Comparison of ENCODE assay signal across 27 mouse cellular contexts in the genomic region with DNA sequence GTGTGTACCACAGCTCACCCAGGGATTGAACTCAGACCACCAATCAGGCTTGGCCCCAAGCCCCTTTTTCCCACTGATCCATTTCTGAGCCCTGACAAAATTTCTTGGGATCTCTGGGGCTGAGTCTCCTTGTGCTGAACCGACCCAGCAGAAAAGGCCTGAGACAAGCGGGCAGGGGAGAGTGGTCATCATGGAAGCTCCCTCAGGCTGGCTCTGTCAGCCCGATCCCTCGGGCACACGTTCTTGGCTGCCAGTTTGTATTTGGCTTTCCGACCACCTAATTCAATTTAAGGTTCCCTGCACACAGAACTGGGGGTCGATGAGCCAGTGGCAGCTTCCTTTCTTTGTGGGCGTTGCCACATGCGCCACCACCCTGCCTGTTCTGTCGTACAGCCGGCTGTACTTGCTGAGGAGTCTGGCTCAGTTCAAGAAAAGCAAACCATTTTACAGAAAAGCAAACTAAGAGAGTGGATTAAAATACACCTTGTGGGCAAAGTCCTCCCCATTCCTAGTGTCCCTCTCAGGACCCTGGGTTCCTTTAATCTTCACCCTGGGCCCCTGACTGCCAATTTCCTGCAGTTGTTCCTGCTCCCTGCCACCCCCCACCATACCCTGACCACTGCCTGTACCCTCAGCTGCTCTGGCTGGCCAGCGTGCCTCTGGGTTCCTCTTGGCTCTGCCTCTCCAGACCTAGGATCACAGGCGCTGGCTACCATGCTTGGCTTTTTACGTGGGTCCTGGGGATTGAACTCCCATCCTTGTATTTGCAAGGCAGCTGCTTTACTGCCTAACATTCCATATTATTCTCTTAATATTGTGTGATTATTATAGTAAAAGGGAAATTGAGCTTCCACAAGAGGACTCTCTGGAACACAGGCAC. TPM values are rescaled to one million over a fixed set of nuclear protein-coding genes. Genes with fewer than 3 reads are reported as not detected.
A peak's percentile ranks its signal among the peaks of the same experiment; 100 is the strongest.
DNase-seq lines count a peak whose midpoint lies in the region; ATAC-seq and TF ChIP-seq lines count a peak whose summit lies in the region.
"Had no signal": no experiment of that assay in that cellular context is flagged by ENCODE, and none has a peak within 500 bp of the region (broad histone marks: within the 10 kb centered on the region; RNA-seq: fewer than 3 reads in every experiment).

No protein-coding gene starts in this region.

- TF ChIP-seq CTCF in hindbrain, postnatal 0 days (IDR thresholded peaks at IDR 0.05; ENCODE audit: low read depth) = no peak

- no peak overlapping the region; the same call in 1 of the 2 replicates for H3K27ac ChIP-seq in hindbrain, postnatal 0 days
- H3K27ac ChIP-seq in hindbrain, embryonic 11.5 days (ENCODE audit: low read depth, low read length) = no peak overlapping the region
- no peak overlapping the region for H3K27ac ChIP-seq in midbrain, embryonic 11.5 days (ENCODE audit: low read depth, low read length)
- H3K27ac ChIP-seq in midbrain, embryonic 16.5 days (ENCODE audit: low read length) = no peak overlapping the region
- H3K27ac ChIP-seq in embryonic facial prominence, embryonic 13.5 days = 0 out of 2 replicates have a peak overlapping the region, but pooled peaks have one; percentile 33
- H3K27ac ChIP-seq: forebrain, embryonic 15.5 days; heart, embryonic 10.5 days; hindbrain, embryonic 14.5 days had no signal

- no peaks in the 10 kb centered on the region for H3K4me1 ChIP-seq in hindbrain, postnatal 0 days (ENCODE audit: insufficient read depth, low read length)
- no peaks in the 10 kb centered on the region for H3K4me1 ChIP-seq in hindbrain, embryonic 11.5 days (replicated peaks; ENCODE audit: control insufficient read depth, insufficient read depth, low read length)
- H3K4me1 ChIP-seq in midbrain, embryonic 11.5 days (ENCODE audit: control insufficient read depth, insufficient read depth, low read length) = no peaks in the 10 kb centered on the region; the same call in 1 of the 2 replicates
- no peaks in the 10 kb centered on the region for H3K4me1 ChIP-seq in midbrain, embryonic 16.5 days (ENCODE audit: control insufficient read depth, insufficient read depth, low read length)
- peaks cover 7% of the 10 kb centered on the region; the same call in 1 of the 2 replicates for H3K4me1 ChIP-seq in embryonic facial prominence, embryonic 13.5 days
- H3K4me1 ChIP-seq: forebrain, embryonic 15.5 days had no signal

- H3K36me3 ChIP-seq in hindbrain, postnatal 0 days (ENCODE audit: insufficient read depth, low read length) = peaks cover 35% of the 10 kb centered on the region
- no peaks in the 10 kb centered on the region; the same call in 1 of the 2 replicates for H3K36me3 ChIP-seq in hindbrain, embryonic 11.5 days (ENCODE audit: control insufficient read depth, insufficient read depth, low read length)
- H3K36me3 ChIP-seq in midbrain, embryonic 11.5 days (ENCODE audit: control insufficient read depth, insufficient read depth, low read length) = peaks cover 4% of the 10 kb centered on the region; the same call in 1 of the 2 replicates
- peaks cover 7% of the 10 kb centered on the region for H3K36me3 ChIP-seq in midbrain, embryonic 16.5 days (ENCODE audit: control insufficient read depth, insufficient read depth, low read length)
- peaks cover 38% of the 10 kb centered on the region for H3K36me3 ChIP-seq in embryonic facial prominence, embryonic 13.5 days

- no peak for ATAC-seq in hindbrain, postnatal 0 days
- no peak for ATAC-seq in hindbrain, embryonic 11.5 days (ENCODE audit: low FRiP score)
- no peak for ATAC-seq in midbrain, embryonic 11.5 days (ENCODE audit: low FRiP score)
- ATAC-seq in midbrain, embryonic 16.5 days = no peak
- ATAC-seq in embryonic facial prominence, embryonic 13.5 days (ENCODE audit: insufficient number of reproducible peaks, insufficient read depth, low FRiP score, low TSS enrichment, low read depth) = no peak
- ATAC-seq: forebrain, embryonic 15.5 days; liver, postnatal 0 days had no signal

- no peaks in the 10 kb centered on the region for H3K9me3 ChIP-seq in hindbrain, postnatal 0 days (ENCODE audit: low read length)
- no peaks in the 10 kb centered on the region for H3K9me3 ChIP-seq in hindbrain, embryonic 11.5 days (ENCODE audit: control insufficient read depth, low read length)
- H3K9me3 ChIP-seq in midbrain, embryonic 11.5 days (ENCODE audit: control insufficient read depth, low read length) = no peaks in the 10 kb centered on the region
- H3K9me3 ChIP-seq in midbrain, embryonic 16.5 days (replicated peaks; ENCODE audit: control insufficient read depth, low read length, poor library complexity, severe bottlenecking) = no peaks in the 10 kb centered on the region
- no peaks in the 10 kb centered on the region for H3K9me3 ChIP-seq in embryonic facial prominence, embryonic 13.5 days
- H3K9me3 ChIP-seq: forebrain, embryonic 15.5 days; heart, embryonic 10.5 days; neural tube, embryonic 13.5 days had no signal

- H3K4me3 ChIP-seq in hindbrain, postnatal 0 days (ENCODE audit: low read length) = no peak overlapping the region
- no peak overlapping the region for H3K4me3 ChIP-seq in hindbrain, embryonic 11.5 days (ENCODE audit: low read depth, low read length)
- no peak overlapping the region for H3K4me3 ChIP-seq in midbrain, embryonic 11.5 days (ENCODE audit: low read depth, low read length)
- H3K4me3 ChIP-seq in midbrain, embryonic 16.5 days (ENCODE audit: low read depth, low read length) = no peak overlapping the region
- H3K4me3 ChIP-seq in embryonic facial prominence, embryonic 13.5 days = no peak overlapping the region
- H3K4me3 ChIP-seq: erythroblast, embryonic 14.5 days; forebrain, embryonic 15.5 days; heart, embryonic 10.5 days; neural tube, embryonic 13.5 days had no signal

- no peak overlapping the region for H3K4me2 ChIP-seq in hindbrain, postnatal 0 days (ENCODE audit: low read depth, low read length)
- no peak overlapping the region for H3K4me2 ChIP-seq in hindbrain, embryonic 11.5 days (replicated peaks; ENCODE audit: low read depth, low read length)
- no peak overlapping the region for H3K4me2 ChIP-seq in midbrain, embryonic 11.5 days
- H3K4me2 ChIP-seq in midbrain, embryonic 16.5 days (ENCODE audit: low read length) = no peak overlapping the region
- no peak overlapping the region for H3K4me2 ChIP-seq in embryonic facial prominence, embryonic 13.5 days
- H3K4me2 ChIP-seq: forebrain, embryonic 15.5 days; hindbrain, embryonic 14.5 days; neural tube, embryonic 13.5 days had no signal

- H3K27me3 ChIP-seq in hindbrain, postnatal 0 days (ENCODE audit: insufficient read depth, low read length) = no peaks in the 10 kb centered on the region
- H3K27me3 ChIP-seq in hindbrain, embryonic 11.5 days (ENCODE audit: control insufficient read depth, insufficient read depth, low read length) = no peaks in the 10 kb centered on the region
- H3K27me3 ChIP-seq in midbrain, embryonic 11.5 days (ENCODE audit: control insufficient read depth, insufficient read depth, low read length) = no peaks in the 10 kb centered on the region
- no peaks in the 10 kb centered on the region for H3K27me3 ChIP-seq in midbrain, embryonic 16.5 days (ENCODE audit: control insufficient read depth, insufficient read depth, low read depth, low read length)
- H3K27me3 ChIP-seq in embryonic facial prominence, embryonic 13.5 days = no peaks in the 10 kb centered on the region
- H3K27me3 ChIP-seq: forebrain, embryonic 15.5 days; neural tube, embryonic 13.5 days had no signal

- no peak overlapping the region for H3K9ac ChIP-seq in hindbrain, postnatal 0 days (replicated peaks; ENCODE audit: low read length)
- no peak overlapping the region for H3K9ac ChIP-seq in hindbrain, embryonic 11.5 days (ENCODE audit: low read depth, low read length)
- no peak overlapping the region for H3K9ac ChIP-seq in midbrain, embryonic 11.5 days (ENCODE audit: low read length)
- H3K9ac ChIP-seq in midbrain, embryonic 16.5 days (ENCODE audit: low read depth, low read length) = no peak overlapping the region
- no peak overlapping the region for H3K9ac ChIP-seq in embryonic facial prominence, embryonic 13.5 days
- H3K9ac ChIP-seq: forebrain, embryonic 15.5 days; hindbrain, embryonic 14.5 days; liver, postnatal 0 days; neural tube, embryonic 13.5 days had no signal

- WGBS in hindbrain, postnatal 0 days = 51% methylated on average over 14 of the region's 14 CpGs
- WGBS in hindbrain, embryonic 11.5 days = 63% methylated on average over 14 of the region's 14 CpGs
- WGBS in midbrain, embryonic 11.5 days = 70% methylated on average over 14 of the region's 14 CpGs
- 59% methylated on average over 14 of the region's 14 CpGs for WGBS in midbrain, embryonic 16.5 days
- 50% methylated on average over 14 of the region's 14 CpGs for WGBS in embryonic facial prominence, embryonic 13.5 days

- DNase-seq in hindbrain, postnatal 0 days (ENCODE audit: low spot score) = peak; percentile 5
- DNase-seq in hindbrain, embryonic 11.5 days (ENCODE audit: low spot score) = no peak
- DNase-seq in midbrain, embryonic 11.5 days (ENCODE audit: low spot score, missing footprints) = peak; percentile 81
- peak; percentile 57 for DNase-seq in layer of hippocampus, adult 9-11 months
- DNase-seq in right cerebral cortex, adult 2 months (ENCODE audit: low spot score in 2 of 2) = no peak
- DNase-seq: adrenal gland, postnatal 36 days; cerebellum, adult 2 months; gastrocnemius, postnatal 36 days; kidney, adult 18-20 months; kidney, postnatal 10 days; liver, postnatal 0 days; lung, postnatal 10 days; right cerebral cortex, adult 18-20 months; thymus, adult 18-20 months had no signal

RNA-seq across cellular contexts. Expression of a gene that starts 8.9 kb away (rescaled TPM):
- not detected in 2 replicates for total RNA-seq in hindbrain, postnatal 0 days (2014; rRNA removed)
- polyA plus RNA-seq in hindbrain, postnatal 0 days (2015; fragmentation: Nextera tagmentation; extraction: Ambion mirVana) = 0.23 and 0.26 TPM in 2 replicates
- not detected in 2 replicates for polyA plus RNA-seq in hindbrain, embryonic 11.5 days (2014; fragmentation: Nextera tagmentation; extraction: Ambion mirVana)
- not detected in 2 replicates for polyA plus RNA-seq in midbrain, embryonic 11.5 days (2014; fragmentation: Nextera tagmentation; extraction: Ambion mirVana)
- 0.40 TPM in 1 of 2 replicates, not detected in the other for polyA plus RNA-seq in midbrain, embryonic 16.5 days (2015; fragmentation: Nextera tagmentation; extraction: Ambion mirVana)
- 0.25 TPM in 1 of 2 replicates, not detected in the other for polyA plus RNA-seq in embryonic facial prominence, embryonic 13.5 days (2015; fragmentation: Nextera tagmentation; extraction: Ambion mirVana)
- total RNA-seq: adrenal gland, postnatal 36 days; gastrocnemius, postnatal 36 days; layer of hippocampus, postnatal 25 days; left cerebral cortex, postnatal 25 days; megakaryocyte progenitor cell, adult 5-6 weeks had no signal
- polyA plus RNA-seq: C2C12; erythroblast, embryonic 14.5 days; forebrain, embryonic 15.5 days; heart, embryonic 10.5 days; hindbrain, embryonic 14.5 days; neural tube, embryonic 13.5 days had no signal

RNA-seq across cellular contexts. Expression of a gene that starts 23.6 kb away (rescaled TPM):
- 25.9 and 29.1 TPM in 2 replicates for total RNA-seq in hindbrain, postnatal 0 days (2014; rRNA removed)
- 17.9 and 20.3 TPM in 2 replicates for polyA plus RNA-seq in hindbrain, postnatal 0 days (2015; fragmentation: Nextera tagmentation; extraction: Ambion mirVana)
- polyA plus RNA-seq in hindbrain, embryonic 11.5 days (2014; fragmentation: Nextera tagmentation; extraction: Ambion mirVana) = 17.3 and 17.6 TPM in 2 replicates
- 17.8 and 18.6 TPM in 2 replicates for polyA plus RNA-seq in midbrain, embryonic 11.5 days (2014; fragmentation: Nextera tagmentation; extraction: Ambion mirVana)
- 20.7 and 21.7 TPM in 2 replicates for polyA plus RNA-seq in midbrain, embryonic 16.5 days (2015; fragmentation: Nextera tagmentation; extraction: Ambion mirVana)
- polyA plus RNA-seq in embryonic facial prominence, embryonic 13.5 days (2015; fragmentation: Nextera tagmentation; extraction: Ambion mirVana) = 14.2 and 15.1 TPM in 2 replicates

RNA-seq across cellular contexts. Expression of a gene that starts 26.3 kb away (rescaled TPM):
- 17.5 and 21.0 TPM in 2 replicates for total RNA-seq in hindbrain, postnatal 0 days (2014; rRNA removed)
- 6.1 and 6.8 TPM in 2 replicates for polyA plus RNA-seq in hindbrain, postnatal 0 days (2015; fragmentation: Nextera tagmentation; extraction: Ambion mirVana)
- polyA plus RNA-seq in hindbrain, embryonic 11.5 days (2014; fragmentation: Nextera tagmentation; extraction: Ambion mirVana) = 4.9 and 5.4 TPM in 2 replicates
- polyA plus RNA-seq in midbrain, embryonic 11.5 days (2014; fragmentation: Nextera tagmentation; extraction: Ambion mirVana) = 4.7 and 5.4 TPM in 2 replicates
- polyA plus RNA-seq in midbrain, embryonic 16.5 days (2015; fragmentation: Nextera tagmentation; extraction: Ambion mirVana) = 6.6 and 7.3 TPM in 2 replicates
- 3.8 and 4.2 TPM in 2 replicates for polyA plus RNA-seq in embryonic facial prominence, embryonic 13.5 days (2015; fragmentation: Nextera tagmentation; extraction: Ambion mirVana)

RNA-seq across cellular contexts. Expression of a gene that starts 29.1 kb away (rescaled TPM):
- not detected in 2 replicates for total RNA-seq in hindbrain, postnatal 0 days (2014; rRNA removed)
- polyA plus RNA-seq in hindbrain, postnatal 0 days (2015; fragmentation: Nextera tagmentation; extraction: Ambion mirVana) = not detected in 2 replicates
- not detected in 2 replicates for polyA plus RNA-seq in hindbrain, embryonic 11.5 days (2014; fragmentation: Nextera tagmentation; extraction: Ambion mirVana)
- polyA plus RNA-seq in midbrain, embryonic 11.5 days (2014; fragmentation: Nextera tagmentation; extraction: Ambion mirVana) = not detected in 2 replicates
- polyA plus RNA-seq in midbrain, embryonic 16.5 days (2015; fragmentation: Nextera tagmentation; extraction: Ambion mirVana) = not detected in 2 replicates
- polyA plus RNA-seq in embryonic facial prominence, embryonic 13.5 days (2015; fragmentation: Nextera tagmentation; extraction: Ambion mirVana) = not detected in 2 replicates
- total RNA-seq: adrenal gland, postnatal 36 days; gastrocnemius, postnatal 36 days; layer of hippocampus, postnatal 25 days; left cerebral cortex, postnatal 25 days; megakaryocyte progenitor cell, adult 5-6 weeks had no signal
- polyA plus RNA-seq: C2C12; cerebellum, adult 2 months; erythroblast, embryonic 14.5 days; forebrain, embryonic 15.5 days; heart, embryonic 10.5 days; heart, postnatal 0 days; hindbrain, embryonic 14.5 days; liver, adult 2 months; liver, postnatal 0 days; neural tube, embryonic 13.5 days had no signal

RNA-seq across cellular contexts. Expression of a gene that starts 57.7 kb away (rescaled TPM):
- total RNA-seq in hindbrain, postnatal 0 days (2014; rRNA removed) = 39.4 and 49.2 TPM in 2 replicates
- polyA plus RNA-seq in hindbrain, postnatal 0 days (2015; fragmentation: Nextera tagmentation; extraction: Ambion mirVana) = 62.5 and 64.8 TPM in 2 replicates
- polyA plus RNA-seq in hindbrain, embryonic 11.5 days (2014; fragmentation: Nextera tagmentation; extraction: Ambion mirVana) = 25.0 and 26.1 TPM in 2 replicates
- 34.7 and 36.3 TPM in 2 replicates for polyA plus RNA-seq in midbrain, embryonic 11.5 days (2014; fragmentation: Nextera tagmentation; extraction: Ambion mirVana)
- polyA plus RNA-seq in midbrain, embryonic 16.5 days (2015; fragmentation: Nextera tagmentation; extraction: Ambion mirVana) = 56.6 and 67.4 TPM in 2 replicates
- polyA plus RNA-seq in embryonic facial prominence, embryonic 13.5 days (2015; fragmentation: Nextera tagmentation; extraction: Ambion mirVana) = 51.2 and 52.0 TPM in 2 replicates

Comparison
In these comparisons a context has a peak if more than half of its experiments do, and no peak if none do; other contexts are left out.
1. DNase-seq: peak in hindbrain, postnatal 0 days (single experiment), midbrain, embryonic 11.5 days (single experiment) and layer of hippocampus, adult 9-11 months (single experiment); none in hindbrain, embryonic 11.5 days (single experiment) and right cerebral cortex, adult 2 months (0 of 2).